Mouse (Mus musculus) CH12.LX (cell line): Measurements from ENCODE around the gene Gm3327. TPM values are rescaled to one million over a fixed set of nuclear protein-coding genes. Genes with fewer than 3 reads are reported as not detected.
"Not testable (repeated sequence)": the region's sequence is repeated elsewhere in the genome, so short reads cannot be mapped to it uniquely, and the experiment has no call there.

Source experiments
- DNase-seq: peaks from one replicate; pipeline ENCODE4 v3.0.0-alpha.2; 2013; ENCODE audit errors: extremely low read depth
- H3K27ac ChIP-seq: 2 replicates; pipeline ENCODE4 v1.5.1; 2012; ENCODE audit warnings: low read depth, mild to moderate bottlenecking, control low read depth, moderate library complexity; ENCODE audit not compliant: insufficient read depth
- H3K27me3 ChIP-seq: replicated peaks from 2 replicates; pipeline ENCODE3; 2012; ENCODE audit warnings: inconsistent platforms
- H3K36me3 ChIP-seq, 2 experiments: replicated peaks in 1 of 2; 2 replicates each; pipeline versions ENCODE3 to v1.6.1; 2012; ENCODE audit warnings: inconsistent platforms in 1 of 2, low read length in 1 of 2, mild to moderate bottlenecking in 1 of 2, mixed read lengths in 1 of 2, moderate library complexity in 1 of 2; ENCODE audit not compliant: control insufficient read depth in 1 of 2, insufficient read depth in 1 of 2
- H3K4me1 ChIP-seq, 2 experiments: 2 replicates each; pipeline ENCODE4 v1.6.1; 2012; ENCODE audit warnings: inconsistent platforms in 1 of 2, moderate library complexity in 1 of 2; ENCODE audit not compliant: insufficient read depth in 2 of 2, control insufficient read depth in 1 of 2
- H3K4me2 ChIP-seq: 2 replicates; pipeline ENCODE4 v1.6.1; 2012; ENCODE audit warnings: low read depth, mild to moderate bottlenecking, control low read depth; ENCODE audit not compliant: poor library complexity, insufficient read depth, severe bottlenecking
- H3K4me3 ChIP-seq, 3 experiments: fragments of 150-350 bp in 1 of 3; sonication (generic) in 1 of 3; replicated peaks in 1 of 3; 2 replicates each; pipeline versions ENCODE3 to v1.5.1; 2011 to 2012; ENCODE audit warnings: low read depth in 2 of 3, low read length in 2 of 3, mild to moderate bottlenecking in 2 of 3, moderate library complexity in 2 of 3, control low read depth in 1 of 3, improper control_type of control experiment in 1 of 3, inconsistent platforms in 1 of 3, mixed read lengths in 1 of 3; ENCODE audit not compliant: poor library complexity in 1 of 3
- H3K79me2 ChIP-seq: replicated peaks from 2 replicates; pipeline ENCODE4 v1.6.1; 2012; ENCODE audit warnings: mild to moderate bottlenecking, moderate library complexity; ENCODE audit not compliant: control insufficient read depth, poor library complexity, insufficient read depth, severe bottlenecking; ENCODE audit errors: extremely low read depth
- H3K9ac ChIP-seq: 2 replicates; pipeline ENCODE4 v1.6.1; 2012; ENCODE audit warnings: low read depth, mild to moderate bottlenecking, control low read depth, moderate library complexity; ENCODE audit not compliant: insufficient read depth
- H3K9me3 ChIP-seq: replicated peaks from 2 replicates; pipeline ENCODE3; 2012; ENCODE audit warnings: low read length, inconsistent platforms, mixed read lengths
- EP300 ChIP-seq: IDR thresholded peaks from 2 replicates; pipeline ENCODE4 v1.6.1; 2011; ENCODE audit warnings: low read length, improper control_type of control experiment
- IRF4 ChIP-seq: IDR thresholded peaks from 2 replicates; pipeline ENCODE4 v1.6.1; 2014; ENCODE audit warnings: low read depth, mild to moderate bottlenecking, inconsistent platforms, low read length, improper control_type of control experiment
- dilution Hi-C: fragments of 300-500 bp; cut with MboI; formaldehyde crosslinking; loops from 2 replicates; pipeline ENCODE4 v1.14.3; 2020; ENCODE audit warnings: low sequenced_read_pairs; ENCODE audit not compliant: extremely low pct_unique_long_range_greater_than_20kb, extremely low pct_ligation_motif_present
- in situ Hi-C: fragments of 300-500 bp; cut with MboI; formaldehyde crosslinking; loops from 3 replicates; pipeline ENCODE4 v1.14.3; 2019; ENCODE audit warnings: low sequenced_read_pairs, low pct_ligation_motif_present, low pct_unique_long_range_greater_than_20kb, mixed read lengths
- polyA plus RNA-seq: library from polyadenylated mRNA; unstranded; fragments of >175 nt; gene quantifications from 2 replicates; pipeline ENCODE4 v1.2.1, GENCODE M21; 2012; ENCODE audit warnings: low read depth; ENCODE audit not compliant: insufficient read length
- total RNA-seq, 2 experiments: library from RNA; depleted of rRNA; stranded (reverse); fragments of 300-350 nt in 1 of 2; fragments of >200 nt in 1 of 2; gene quantifications; 2 replicates each; pipeline ENCODE4 v1.2.3; 2012 to 2014

The Gm3327 gene
- total and polyA plus RNA-seq, 3 experiments = not detected

- dilution Hi-C loops = not testable (repeated sequence)
Measured at GRCm38 (mm10) chr14:44091524-44091923, 32.1 kb upstream of the Gm3327 start.

GRCm38 (mm10) chr14:44094445-44094844 is 29.2 kb upstream of the Gm3327 start:
- H3K4me2 ChIP-seq, dilution Hi-C loops, H3K27ac ChIP-seq, H3K36me3 ChIP-seq, in situ Hi-C loops, H3K27me3 ChIP-seq, H3K9ac ChIP-seq, H3K4me1 ChIP-seq, H3K79me2 ChIP-seq, H3K9me3 ChIP-seq, DNase-seq, H3K4me3 ChIP-seq: not testable (repeated sequence)

More at GRCm38 (mm10) chr14:44091524-44091923, 32.1 kb upstream of the Gm3327 start:
- H3K9me3 ChIP-seq, H3K4me2 ChIP-seq, H3K36me3 ChIP-seq, H3K27ac ChIP-seq, in situ Hi-C loops, H3K4me3 ChIP-seq, H3K79me2 ChIP-seq, DNase-seq, H3K9ac ChIP-seq, H3K27me3 ChIP-seq: not testable (repeated sequence)
- TF ChIP-seq EP300 = peak; percentile 49; the same call in 1 of the 2 replicates
- TF ChIP-seq IRF4 = 0 out of 2 replicates have a peak, but pooled peaks have one; percentile 46
- peaks cover 0 to 18% of the 10 kb centered on the region in 2 experiments; a peak in 2 of 4 replicates for H3K4me1 ChIP-seq

GRCm38 (mm10) chr14:44100030-44100429 is 23.6 kb upstream of the Gm3327 start:
- H3K4me3 ChIP-seq, H3K9ac ChIP-seq, H3K27ac ChIP-seq, H3K4me2 ChIP-seq, H3K27me3 ChIP-seq, in situ Hi-C loops, H3K79me2 ChIP-seq, DNase-seq, dilution Hi-C loops, H3K4me1 ChIP-seq, H3K36me3 ChIP-seq, H3K9me3 ChIP-seq: not testable (repeated sequence)

GRCm38 (mm10) chr14:44102354-44102753 is 21.3 kb upstream of the Gm3327 start, which contains the start of gene Ear2:
TSS of gene Ear2 (plus strand) at chr14:44102654.
- dilution Hi-C loops, in situ Hi-C loops: not testable (repeated sequence)

More at GRCm38 (mm10) chr14:44102354-44102753, 21.3 kb upstream of the Gm3327 start, which contains the start of gene Ear2:
- H3K4me3 ChIP-seq, H3K9ac ChIP-seq, H3K79me2 ChIP-seq, H3K36me3 ChIP-seq, DNase-seq, H3K27ac ChIP-seq, H3K9me3 ChIP-seq, H3K4me1 ChIP-seq, H3K27me3 ChIP-seq, H3K4me2 ChIP-seq: not testable (repeated sequence)
